Mouse (Mus musculus) kidney, embryonic 15.5 days (tissue): ENCODE data around the gene Mtif2. TPM values are rescaled to one million over a fixed set of nuclear protein-coding genes. Genes with fewer than 3 reads are reported as not detected.
A peak's percentile ranks its signal among the peaks of the same experiment; 100 is the strongest.
"Not testable (repeated sequence)": the region's sequence is repeated elsewhere in the genome, so short reads cannot be mapped to it uniquely, and the experiment has no call there.

ENCODE experiments used
- ATAC-seq: fragments of 200-750 bp; cut with Nextera tagmentation; replicated peaks from 2 replicates; pipeline ENCODE4 v1.8.0; 2017; ENCODE audit warnings: moderate TSS enrichment; ENCODE audit not compliant: low FRiP score
- H3K27ac ChIP-seq: fragments of 300-500 bp; sonication (generic); 2 replicates; pipeline ENCODE4 v1.5.1; 2015; ENCODE audit warnings: mild to moderate bottlenecking, inconsistent platforms
- H3K27me3 ChIP-seq: fragments of 300-500 bp; sonication (generic); 2 replicates; pipeline ENCODE4 v1.6.1; 2015; ENCODE audit warnings: inconsistent platforms
- H3K36me3 ChIP-seq: fragments of 300-500 bp; sonication (generic); 2 replicates; pipeline ENCODE4 v1.6.1; 2015; ENCODE audit warnings: inconsistent platforms
- H3K4me1 ChIP-seq: fragments of 300-500 bp; sonication (generic); 2 replicates; pipeline ENCODE4 v1.6.1; 2015; ENCODE audit warnings: inconsistent platforms
- H3K4me2 ChIP-seq: fragments of 300-500 bp; sonication (generic); 2 replicates; pipeline ENCODE4 v1.6.1; 2015; ENCODE audit warnings: moderate library complexity, mild to moderate bottlenecking, inconsistent platforms
- H3K4me3 ChIP-seq: fragments of 300-500 bp; sonication (generic); replicated peaks from 2 replicates; pipeline ENCODE4 v1.5.1; 2015; ENCODE audit warnings: mild to moderate bottlenecking, inconsistent platforms
- H3K9ac ChIP-seq: fragments of 300-500 bp; sonication (generic); 2 replicates; pipeline ENCODE4 v1.6.1; 2015; ENCODE audit warnings: mild to moderate bottlenecking, inconsistent platforms
- H3K9me3 ChIP-seq: fragments of 300-500 bp; sonication (generic); replicated peaks from 2 replicates; pipeline ENCODE4 v1.6.1; 2016; ENCODE audit warnings: inconsistent platforms
- WGBS: fragments of 180-500 bp; shearing (Covaris S2); methylation state at CpG from one replicate; pipeline ENCODE4 v1.1.7; 2015; ENCODE audit warnings: mixed read lengths; 5-methylcytosine and 5-hydroxymethylcytosine counted together
- polyA plus RNA-seq: library from polyadenylated mRNA; unstranded; fragments of >200 nt; fragmentation: Nextera tagmentation; extraction: Ambion mirVana; gene quantifications from 2 replicates; pipeline ENCODE4 v1.2.1, GENCODE M21; 2015

Mtif2 gene
- polyA plus RNA-seq, 1 experiment from 2014 or later = 50.7 TPM

GRCm38 (mm10) chr11:29544225-29544945, 18.2 kb downstream of the Mtif2 start:
- H3K36me3 ChIP-seq = peaks cover 59% of the 10 kb centered on the region
- 89% methylated on average over 3 of the region's 3 CpGs for WGBS
- H3K4me3 ChIP-seq = no peak overlapping the region
- no peaks in the 10 kb centered on the region for H3K27me3 ChIP-seq
- peaks cover 11% of the 10 kb centered on the region for H3K4me1 ChIP-seq
- H3K4me2 ChIP-seq = no peak overlapping the region
- no peak overlapping the region for H3K9ac ChIP-seq
- H3K9me3 ChIP-seq = no peaks in the 10 kb centered on the region
- H3K27ac ChIP-seq = no peak overlapping the region; the same call in 1 of the 2 replicates
- ATAC-seq = no peak

GRCm38 (mm10) chr11:29545150-29545752, 19.0 kb downstream of the Mtif2 start:
- Histone ChIP-seq H3K4me1 (peaks cover 11% of the 10 kb centered on the region), H3K36me3 (peaks cover 56% of the 10 kb centered on the region)
- 88% methylated on average over 4 of the region's 4 CpGs for WGBS
- H3K4me3 ChIP-seq, H3K27ac ChIP-seq, H3K9me3 ChIP-seq, H3K9ac ChIP-seq, H3K4me2 ChIP-seq, ATAC-seq, H3K27me3 ChIP-seq: not testable (repeated sequence)

DNA sequence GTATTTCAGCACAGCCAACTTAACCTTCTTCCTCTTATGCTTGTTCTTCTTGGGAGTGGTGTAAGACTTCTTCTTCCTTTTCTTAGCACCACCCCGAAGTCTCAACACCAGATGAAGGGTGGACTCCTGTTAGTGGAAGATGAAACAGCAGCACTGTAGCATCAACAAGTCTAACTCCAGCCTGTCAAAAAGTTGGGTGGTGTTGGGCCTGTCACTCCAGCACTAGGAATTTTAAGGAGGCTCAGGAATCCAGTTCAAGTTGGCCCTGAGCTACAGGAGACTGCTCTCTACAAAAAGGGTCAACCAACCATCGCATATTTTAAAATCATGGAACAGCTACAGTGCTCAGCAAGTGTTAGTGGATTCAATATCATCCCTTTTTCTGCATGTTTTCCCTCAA, 20.1 kb downstream of the Mtif2 start:
- Histone ChIP-seq H3K9ac (peak overlapping the region; percentile 89), H3K4me2 (peak overlapping the region; percentile 68), H3K4me1 (peaks cover 11% of the 10 kb centered on the region), H3K4me3 (peak overlapping the region; percentile 84), H3K36me3 (peaks cover 47% of the 10 kb centered on the region), H3K27ac (0 out of 2 replicates have a peak overlapping the region, but pooled peaks have one; percentile 18)
- WGBS = 88% methylated on average over 2 of the region's 2 CpGs
- not testable (repeated sequence) for H3K27me3 ChIP-seq, ATAC-seq, H3K9me3 ChIP-seq

- ATAC-seq = no peak
- H3K4me2 ChIP-seq = peak overlapping the region; percentile 68
- peak overlapping the region; percentile 89 for H3K9ac ChIP-seq
- H3K4me3 ChIP-seq = peak overlapping the region; percentile 84
- H3K27ac ChIP-seq = 0 out of 2 replicates have a peak overlapping the region, but pooled peaks have one; percentile 88
- no peaks in the 10 kb centered on the region for H3K27me3 ChIP-seq
- peaks cover 11% of the 10 kb centered on the region for H3K4me1 ChIP-seq
- WGBS = 16% methylated on average over 2 of the region's 2 CpGs
- peaks cover 43% of the 10 kb centered on the region for H3K36me3 ChIP-seq
- no peaks in the 10 kb centered on the region for H3K9me3 ChIP-seq
Measured at GRCm38 (mm10) chr11:29546762-29547161, 20.6 kb downstream of the Mtif2 start.

DNA sequence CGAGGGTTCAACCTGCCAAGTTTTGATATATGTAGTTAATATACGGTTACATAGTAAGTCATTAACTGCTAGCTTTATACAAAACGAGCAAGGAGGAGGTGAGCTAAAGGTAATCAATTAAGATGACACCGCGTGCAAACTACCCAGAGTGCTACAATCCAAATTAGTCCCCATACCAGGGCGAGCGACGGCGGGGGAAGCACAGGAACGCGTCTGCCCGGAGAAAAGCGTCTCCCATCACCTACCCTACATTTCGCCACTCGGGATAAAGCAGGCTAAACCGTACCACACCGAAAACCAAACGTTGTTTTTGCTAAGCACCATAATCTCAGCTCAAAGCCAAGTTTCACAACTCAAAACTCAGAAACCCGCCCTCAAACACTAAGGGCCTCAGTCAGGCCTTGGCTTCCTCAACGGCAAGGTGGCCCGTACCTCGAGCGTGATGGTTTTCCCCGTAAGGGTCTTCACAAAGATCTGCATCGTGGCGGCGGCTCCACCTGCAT, 21.1 kb downstream of the Mtif2 start:
- ATAC-seq = peak; percentile 10; the same call in 1 of the 2 replicates
- Histone ChIP-seq H3K4me1 (peaks cover 11% of the 10 kb centered on the region), H3K9me3 (no peaks in the 10 kb centered on the region), H3K4me3 (peak overlapping the region; percentile 84), H3K9ac (peak overlapping the region; percentile 89), H3K4me2 (peak overlapping the region; percentile 68), H3K27me3 (no peaks in the 10 kb centered on the region), H3K27ac (peak overlapping the region; percentile 88), H3K36me3 (peaks cover 41% of the 10 kb centered on the region)
- WGBS = 0% methylated on average over 27 of the region's 27 CpGs

DNA sequence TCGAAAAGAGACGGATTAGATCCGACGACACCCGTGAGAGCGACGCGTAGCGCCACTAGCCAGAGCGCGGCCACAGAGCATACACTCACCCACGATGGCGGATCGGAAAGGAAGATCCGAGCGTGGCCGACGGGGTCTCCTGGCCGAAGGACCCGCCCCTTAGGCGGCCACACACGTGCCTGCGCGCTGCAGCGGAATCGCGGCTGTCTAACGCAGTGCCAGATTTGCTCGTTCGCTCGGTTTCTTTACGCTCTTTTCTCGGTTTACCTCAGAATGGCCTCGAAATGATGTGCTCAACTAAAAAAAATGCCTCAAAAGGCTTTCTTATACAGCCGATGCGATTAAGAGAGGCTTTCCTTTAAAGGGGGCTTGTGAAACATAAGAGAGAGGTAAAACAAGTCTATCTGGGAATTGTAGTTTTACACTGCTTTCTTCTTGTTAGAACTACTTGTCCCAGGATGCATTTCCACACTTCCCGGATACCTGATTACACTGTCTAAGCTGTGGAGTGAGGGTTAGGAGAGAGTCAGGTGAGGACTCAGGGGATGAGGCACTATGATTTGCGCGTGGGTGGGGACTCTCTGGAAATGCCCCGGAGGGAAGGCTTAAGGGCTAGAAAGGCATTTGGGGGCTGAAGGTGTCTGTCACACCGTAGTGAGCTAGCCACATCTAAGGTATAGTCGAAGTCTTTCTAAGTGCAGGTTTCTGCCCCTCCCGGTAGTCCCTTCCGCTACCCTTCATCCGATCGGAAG, 21.7 kb downstream of the Mtif2 start, which contains the start of the genes Clhc1 and Rps27a:
Clhc1 (plus strand) TSS at position 199 of the 752 bp plus-strand sequence.
Rps27a (minus strand) TSS at position 358 of the 752 bp plus-strand sequence.
- peak within 1 kb of the TSS; percentile 84 for H3K4me3 ChIP-seq
- under 1% methylated on average over 46 of the region's 46 CpGs for WGBS
- H3K9me3 ChIP-seq = no peaks in the 10 kb centered on the region
- H3K4me2 ChIP-seq = peak within 1 kb of the TSS; percentile 68
- H3K36me3 ChIP-seq = peaks cover 37% of the 10 kb centered on the region
- peak within 1 kb of the TSS; percentile 88 for H3K27ac ChIP-seq
- no peaks in the 10 kb centered on the region for H3K27me3 ChIP-seq
- ATAC-seq = peak; percentile 97
- H3K9ac ChIP-seq = peak within 1 kb of the TSS; percentile 89
- peaks cover 11% of the 10 kb centered on the region for H3K4me1 ChIP-seq

- Histone ChIP-seq H3K27me3 (no peaks in the 10 kb centered on the region), H3K9ac (peak overlapping the region; percentile 89), H3K36me3 (peaks cover 30% of the 10 kb centered on the region), H3K4me1 (peaks cover 11% of the 10 kb centered on the region), H3K27ac (peak overlapping the region; percentile 88), H3K9me3 (no peaks in the 10 kb centered on the region), H3K4me3 (peak overlapping the region; percentile 84), H3K4me2 (peak overlapping the region; percentile 68)
- 23% methylated on average over 23 of the region's 23 CpGs for WGBS
- ATAC-seq = no peak
Measured at GRCm38 (mm10) chr11:29548504-29549424, 22.6 kb downstream of the Mtif2 start.

DNA sequence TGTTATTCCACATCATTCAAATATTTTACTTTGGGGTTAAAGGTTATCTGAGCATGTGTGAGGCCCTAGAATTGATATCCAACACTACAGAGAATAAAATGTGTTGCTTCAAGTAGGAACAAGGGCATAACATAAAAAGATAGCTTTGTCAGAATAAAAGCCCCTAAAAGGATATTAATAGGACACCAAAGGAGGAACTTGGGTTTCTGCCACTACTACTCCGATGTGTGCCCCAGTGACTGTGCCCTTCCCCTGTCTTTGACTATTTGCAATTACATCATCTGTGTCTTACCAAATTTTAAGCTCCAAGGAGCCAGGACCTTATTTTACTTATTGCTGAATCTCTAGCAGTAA, 23.2 kb downstream of the Mtif2 start:
- H3K4me1 ChIP-seq = peaks cover 11% of the 10 kb centered on the region
- ATAC-seq = no peak
- H3K27me3 ChIP-seq = no peaks in the 10 kb centered on the region
- no peak overlapping the region for H3K4me3 ChIP-seq
- 95% methylated on average over 1 of the region's 1 CpGs for WGBS
- peaks cover 23% of the 10 kb centered on the region for H3K36me3 ChIP-seq
- H3K4me2 ChIP-seq = no peak overlapping the region
- no peak overlapping the region for H3K27ac ChIP-seq
- H3K9me3 ChIP-seq = no peaks in the 10 kb centered on the region
- no peak overlapping the region for H3K9ac ChIP-seq

GRCm38 (mm10) chr11:29560452-29560851, 34.2 kb downstream of the Mtif2 start:
- no peaks in the 10 kb centered on the region for H3K9me3 ChIP-seq
- H3K4me3 ChIP-seq = no peak overlapping the region
- H3K4me2 ChIP-seq = no peak overlapping the region
- H3K27me3 ChIP-seq = no peaks in the 10 kb centered on the region
- H3K9ac ChIP-seq = no peak overlapping the region
- WGBS = 90% methylated on average over 9 of the region's 9 CpGs
- no peaks in the 10 kb centered on the region for H3K4me1 ChIP-seq
- H3K27ac ChIP-seq = no peak overlapping the region
- no peaks in the 10 kb centered on the region for H3K36me3 ChIP-seq
- no peak for ATAC-seq

DNA sequence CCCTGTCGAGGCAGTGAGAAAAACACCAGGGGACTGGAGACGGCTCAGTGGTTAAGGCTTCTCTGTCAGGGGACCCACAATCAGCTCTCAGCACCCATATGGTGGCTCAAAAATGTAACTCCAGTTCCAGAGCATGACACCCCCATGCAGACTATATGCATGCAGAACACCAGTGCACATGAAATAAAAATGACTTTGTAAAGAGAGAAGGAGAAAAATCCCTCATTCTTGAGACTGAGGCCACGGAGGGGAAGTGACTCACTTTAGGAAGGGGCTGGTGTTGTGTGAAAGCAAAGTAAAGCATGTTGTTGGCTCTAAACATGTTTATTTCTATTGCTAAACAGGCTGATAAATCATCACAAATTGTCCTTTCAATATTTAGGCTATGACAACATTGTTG, 34.8 kb downstream of the Mtif2 start:
- Histone ChIP-seq H3K9ac (no peak overlapping the region), H3K4me1 (no peaks in the 10 kb centered on the region), H3K27ac (no peak overlapping the region), H3K27me3 (no peaks in the 10 kb centered on the region), H3K9me3 (no peaks in the 10 kb centered on the region), H3K36me3 (no peaks in the 10 kb centered on the region), H3K4me3 (no peak overlapping the region), H3K4me2 (no peak overlapping the region)
- no peak for ATAC-seq
- WGBS = 89% methylated on average over 3 of the region's 3 CpGs

- no peak overlapping the region for H3K9ac ChIP-seq
- H3K4me2 ChIP-seq = no peak overlapping the region
Measured at GRCm38 (mm10) chr11:29563406-29563805, 37.2 kb downstream of the Mtif2 start.

More at GRCm38 (mm10) chr11:29563406-29563805, 37.2 kb downstream of the Mtif2 start:
- no peak for ATAC-seq
- H3K36me3 ChIP-seq = no peaks in the 10 kb centered on the region
- no peak overlapping the region for H3K4me3 ChIP-seq
- 88% methylated on average over 2 of the region's 2 CpGs for WGBS
- no peak overlapping the region for H3K27ac ChIP-seq
- H3K9me3 ChIP-seq = no peaks in the 10 kb centered on the region
- no peaks in the 10 kb centered on the region for H3K4me1 ChIP-seq
- no peaks in the 10 kb centered on the region for H3K27me3 ChIP-seq
